Mouse (Mus musculus) T-cell, adult 2 months (primary cell): ENCODE measurements around the gene Vipas39.
"Not testable (repeated sequence)": the region's sequence is repeated elsewhere in the genome, so short reads cannot be mapped to it uniquely, and the experiment has no call there.

Experiments
- DNase-seq: peaks from one replicate; pipeline ENCODE4 v3.0.0; 2022; ENCODE audit warnings: low spot score

The Vipas39 gene

DNA sequence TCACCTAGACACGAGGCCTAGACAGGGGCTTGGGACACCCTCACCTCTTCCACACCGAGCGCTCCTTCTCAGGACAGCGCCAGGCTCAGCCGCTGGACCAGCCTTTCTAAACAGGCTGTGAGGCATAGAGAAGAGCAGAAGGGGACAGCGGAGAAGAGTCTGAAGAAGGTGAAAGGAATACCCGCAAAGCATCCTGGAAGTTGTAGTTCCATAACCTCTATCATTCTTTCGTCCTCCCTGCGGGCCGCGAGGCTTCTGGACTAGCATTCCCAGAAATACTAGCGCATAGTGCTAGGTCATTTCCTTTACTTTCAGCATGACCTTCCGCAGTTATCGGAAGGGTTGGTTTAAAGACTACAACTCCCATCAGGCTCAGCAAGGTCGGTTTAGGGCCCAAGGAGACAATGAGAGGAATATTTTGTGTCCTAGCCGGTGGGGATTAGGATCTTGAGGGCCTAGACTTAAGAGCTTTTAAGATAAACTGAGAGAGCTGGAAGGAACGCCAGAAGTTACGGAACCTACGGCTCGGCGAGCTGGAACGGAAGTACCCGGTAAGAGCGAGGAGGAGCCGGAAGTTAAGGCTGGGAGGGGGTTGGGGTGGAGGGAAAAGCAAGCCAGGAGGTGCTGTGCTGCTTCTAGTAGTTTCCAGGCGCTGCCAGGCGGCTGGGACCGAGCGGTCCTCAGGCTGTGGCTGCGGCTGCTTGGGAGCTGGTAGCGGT lies at the start of gene Vipas39, which contains the start of gene Ahsa1:
Vipas39 (minus strand) TSS at position 149 of the 719 bp plus-strand sequence.
Ahsa1 (plus strand) TSS at position 372 of the 719 bp plus-strand sequence.
- DNase-seq = peak; percentile 93

DNA sequence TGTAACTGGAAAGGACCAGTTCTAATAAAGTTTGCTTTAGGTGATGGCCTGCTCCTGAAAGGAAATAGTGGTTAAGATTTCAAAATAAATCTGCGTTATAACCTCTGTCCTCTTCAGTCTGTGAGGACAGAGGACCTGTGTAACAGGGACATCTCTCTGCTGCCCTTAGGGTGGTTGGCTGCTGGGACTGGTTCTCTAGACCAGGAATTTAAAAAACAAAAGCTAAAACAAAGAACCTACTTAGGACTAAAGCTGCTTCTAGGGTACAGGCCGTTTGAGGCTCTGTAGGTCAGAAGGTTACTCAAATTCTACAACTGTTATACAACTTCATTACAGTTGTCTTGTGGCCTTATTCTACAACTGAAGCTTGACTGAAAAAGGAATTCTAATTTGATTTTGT lies 47.0 kb upstream of the Vipas39 start:
- DNase-seq = no peak

DNA sequence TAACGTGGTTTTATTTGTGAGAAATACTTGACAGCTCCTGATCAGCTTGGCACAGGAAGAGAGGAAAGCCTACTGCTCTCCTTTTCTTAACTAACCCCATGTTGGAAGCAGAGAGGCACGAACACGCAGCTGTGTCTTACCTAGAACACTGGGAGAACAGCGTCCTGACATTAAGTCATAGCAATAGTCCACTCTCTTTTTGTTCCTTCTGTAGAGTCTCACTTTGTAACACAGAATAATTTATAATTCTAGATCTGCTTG lies 40.5 kb upstream of the Vipas39 start:
- DNase-seq = not testable (repeated sequence)

DNA sequence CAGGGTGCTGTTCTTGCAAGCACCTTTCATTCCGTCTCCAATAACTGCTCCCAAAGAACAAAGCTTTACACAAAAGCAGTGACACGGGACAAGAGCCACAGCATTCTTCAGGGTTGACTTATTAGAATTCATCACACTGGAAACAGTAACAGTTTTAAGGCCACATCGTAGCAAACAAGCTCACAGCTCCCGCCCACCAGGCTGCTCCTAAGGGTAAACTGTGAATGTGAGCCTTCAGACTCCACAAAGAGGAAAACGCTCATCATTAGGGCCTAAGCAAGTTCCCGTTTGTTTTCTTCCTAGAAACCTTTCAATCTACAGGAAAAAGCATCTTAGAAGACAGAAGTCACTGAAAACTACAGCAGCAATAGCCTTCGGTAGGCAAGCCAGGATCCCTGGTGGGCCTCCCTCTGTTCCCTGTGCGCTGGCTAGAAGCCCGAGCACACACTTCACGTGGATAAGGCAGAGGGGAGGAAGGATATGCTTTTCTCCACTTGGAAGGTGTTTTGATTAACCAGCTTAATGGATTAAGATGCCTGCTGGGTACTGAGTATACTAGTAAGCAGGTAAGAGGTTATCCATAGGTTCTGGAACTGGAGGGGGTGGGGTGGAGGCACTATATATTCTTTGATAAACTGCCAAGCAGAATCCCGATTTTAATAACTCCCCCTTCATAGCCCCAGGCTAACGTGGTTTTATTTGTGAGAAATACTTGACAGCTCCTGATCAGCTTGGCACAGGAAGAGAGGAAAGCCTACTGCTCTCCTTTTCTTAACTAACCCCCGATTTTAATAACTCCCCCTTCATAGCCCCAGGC lies 39.9 kb upstream of the Vipas39 start:
- DNase-seq = no peak

DNA sequence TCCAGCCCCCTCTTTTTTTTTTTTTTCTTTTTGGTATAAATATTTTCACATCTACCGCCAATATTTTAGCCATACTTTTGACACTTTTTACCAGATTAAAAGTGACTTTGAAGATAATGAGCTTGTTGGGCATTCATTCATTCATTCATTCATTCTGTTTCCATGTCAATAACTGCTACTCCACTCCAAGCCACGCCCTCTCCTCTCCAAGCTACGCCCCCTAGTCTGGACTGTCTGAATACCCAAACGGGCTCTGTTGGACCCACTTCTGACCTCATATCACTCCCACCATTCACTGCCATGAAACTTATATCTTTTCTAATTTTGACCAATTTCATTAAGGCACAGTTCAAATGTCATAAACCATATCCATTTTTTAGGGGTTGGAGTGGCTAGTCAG lies 35.1 kb upstream of the Vipas39 start:
- no peak for DNase-seq

DNA sequence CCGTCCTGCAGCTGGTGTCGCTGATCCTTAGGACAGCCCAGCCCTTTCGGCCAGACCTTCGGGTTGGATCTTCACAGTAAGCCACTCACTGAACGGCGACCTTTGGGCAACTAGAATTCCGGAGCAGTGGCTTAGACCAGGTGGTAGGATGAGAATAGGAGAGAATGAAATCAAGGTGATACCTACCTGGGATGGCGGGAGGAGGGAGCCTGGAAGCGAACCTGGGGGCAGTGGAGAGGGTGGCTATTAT lies 34.3 kb upstream of the Vipas39 start:
- DNase-seq = no peak

DNA sequence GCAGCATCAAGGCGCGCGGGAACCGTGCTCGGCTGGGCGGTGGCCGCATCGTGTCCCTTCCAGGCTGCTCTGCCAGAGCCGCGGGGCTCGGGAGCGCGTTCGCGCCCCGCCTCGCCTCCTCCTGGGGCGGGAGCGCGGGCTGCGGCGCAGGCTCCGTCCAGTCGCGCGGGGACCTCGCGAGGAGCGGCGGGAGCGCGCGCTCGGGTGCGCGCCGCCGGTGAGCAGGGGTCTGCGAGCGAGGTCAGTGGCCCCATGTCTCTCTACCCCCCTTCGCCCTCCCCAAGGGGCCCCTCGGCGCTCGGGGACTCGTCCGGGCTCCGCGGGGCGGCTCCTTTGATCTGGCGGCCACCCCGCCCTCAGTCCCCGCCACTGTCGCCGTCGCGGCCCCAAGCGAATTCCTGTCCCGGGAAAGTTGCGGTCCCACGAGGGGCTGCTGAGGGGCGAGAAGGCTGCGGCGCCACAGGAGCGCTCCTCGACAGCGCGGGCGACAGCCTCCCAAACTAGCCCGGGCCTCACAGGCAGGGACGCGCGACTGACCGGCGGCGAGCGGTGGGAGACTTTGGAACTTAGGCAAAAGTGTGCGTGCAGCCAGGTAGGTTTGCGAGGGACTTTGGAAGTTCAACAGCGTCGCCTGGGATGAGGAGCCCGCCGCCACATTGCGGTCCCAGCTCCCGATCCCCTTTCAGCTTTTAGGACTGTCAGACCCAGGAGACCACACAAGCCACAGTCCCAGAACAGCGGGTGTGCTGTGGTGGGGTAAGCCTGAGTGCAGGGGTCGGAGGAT lies 33.8 kb upstream of the Vipas39 start, which contains the start of gene Ism2:
Ism2 (minus strand) TSS at position 49 of the 784 bp plus-strand sequence.
- DNase-seq = no peak

DNA sequence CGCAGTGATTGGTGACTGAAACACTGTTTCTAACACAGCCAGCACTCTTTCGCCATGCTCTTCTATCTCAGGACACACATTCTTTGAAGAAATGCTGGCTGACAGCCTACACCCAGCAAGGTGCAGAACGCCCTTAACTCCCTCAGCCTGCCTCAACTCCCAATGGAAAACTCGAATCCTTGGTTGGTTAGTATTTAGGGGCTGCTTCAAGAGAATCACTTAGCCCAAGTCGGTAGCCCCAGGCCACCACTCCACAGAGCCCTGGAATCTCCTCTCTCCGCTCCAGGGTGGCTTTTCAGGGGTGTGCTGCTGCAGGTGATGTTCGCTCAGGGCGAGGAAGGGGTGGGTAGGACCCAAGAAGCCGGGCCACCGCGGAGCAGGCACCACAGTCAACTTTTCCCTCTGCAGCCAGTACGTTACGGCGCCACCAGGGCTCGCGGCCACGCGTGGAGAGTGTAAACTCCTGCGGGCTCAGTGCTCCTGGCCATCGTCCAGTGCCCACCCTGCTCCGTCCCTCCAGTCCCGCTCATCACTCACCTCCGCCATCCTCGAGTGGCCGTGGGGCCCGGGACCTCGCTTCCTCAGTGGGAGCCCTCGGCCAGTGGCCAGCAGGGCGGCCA lies 33.1 kb upstream of the Vipas39 start:
- DNase-seq = no peak

DNA sequence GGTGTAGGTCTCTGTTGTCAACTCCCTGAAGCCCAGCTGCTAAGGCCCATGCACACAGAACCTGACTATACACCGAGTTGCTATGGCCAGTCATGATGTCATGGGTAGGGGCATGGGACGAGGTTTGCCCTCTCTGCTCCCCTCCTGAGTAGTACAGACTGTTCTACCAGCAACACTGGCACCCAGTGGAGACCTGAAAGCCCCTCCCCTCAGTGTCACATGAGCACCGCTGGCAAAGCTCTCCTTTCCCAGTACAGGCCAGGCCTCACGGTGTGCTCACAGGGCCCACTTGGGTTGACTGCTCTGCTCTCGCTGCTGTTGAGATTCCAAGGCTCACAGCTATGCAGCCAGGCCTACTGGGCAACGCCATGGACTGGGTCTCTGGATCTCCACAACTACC lies 27.9 kb upstream of the Vipas39 start:
- DNase-seq = no peak

DNA sequence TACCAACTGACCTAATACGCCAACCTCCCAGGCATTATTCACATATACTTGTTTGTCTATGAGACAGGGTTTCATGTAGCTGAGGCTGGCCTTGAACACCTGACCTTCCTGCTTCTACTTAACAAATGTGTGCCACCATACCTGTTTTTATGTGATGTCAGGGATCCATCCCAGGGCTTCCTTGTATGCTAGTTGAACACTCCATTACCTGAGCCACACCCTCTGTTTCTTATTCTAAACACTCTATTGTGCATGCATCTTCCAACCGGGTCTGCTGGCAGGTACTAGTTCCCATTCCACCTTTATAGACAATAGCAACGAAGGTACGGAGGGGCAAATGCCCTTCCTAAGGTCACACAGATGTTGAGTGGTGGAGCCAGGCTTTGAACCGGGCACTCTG lies 23.0 kb upstream of the Vipas39 start:
- no peak for DNase-seq

DNA sequence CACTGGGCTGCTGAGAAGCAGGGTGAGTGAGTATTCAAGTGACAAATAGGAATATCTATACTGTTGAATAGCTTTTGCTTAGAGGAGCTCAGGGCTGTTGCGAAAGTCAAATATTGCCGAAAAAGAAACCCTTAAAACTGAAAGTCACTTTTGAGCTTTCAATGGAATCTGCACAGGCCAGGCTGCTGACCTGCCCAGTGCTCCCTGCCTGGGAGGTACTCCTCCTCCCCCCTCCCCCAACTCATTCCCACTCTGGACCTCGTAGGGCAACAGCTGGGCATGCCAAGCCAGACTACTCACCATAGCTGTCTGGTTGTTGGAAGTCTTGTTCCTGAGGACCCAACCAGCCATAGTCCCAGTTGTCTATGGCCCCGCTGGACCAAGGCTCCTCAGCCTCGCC lies 18.7 kb upstream of the Vipas39 start:
- no peak for DNase-seq

DNA sequence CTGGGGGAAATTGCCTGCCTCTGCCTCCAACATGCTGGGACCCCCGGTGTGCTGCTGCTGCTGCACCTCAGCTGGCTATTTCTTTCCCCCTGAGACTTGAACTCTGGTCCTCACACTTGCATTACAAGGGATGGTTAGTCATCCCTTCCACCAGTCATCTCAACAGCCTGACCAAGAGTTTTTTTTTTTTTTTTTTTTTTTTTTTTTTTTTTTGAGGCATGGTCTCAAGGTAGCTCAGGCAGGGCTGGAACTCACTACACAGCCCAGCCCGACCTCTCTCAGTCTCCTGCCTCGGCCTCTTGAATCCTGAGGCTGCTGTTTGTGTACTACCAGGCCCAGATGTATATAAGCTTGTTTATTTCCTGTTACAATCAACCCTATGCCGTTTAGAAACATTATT lies 18.2 kb upstream of the Vipas39 start:
- DNase-seq = no peak

DNA sequence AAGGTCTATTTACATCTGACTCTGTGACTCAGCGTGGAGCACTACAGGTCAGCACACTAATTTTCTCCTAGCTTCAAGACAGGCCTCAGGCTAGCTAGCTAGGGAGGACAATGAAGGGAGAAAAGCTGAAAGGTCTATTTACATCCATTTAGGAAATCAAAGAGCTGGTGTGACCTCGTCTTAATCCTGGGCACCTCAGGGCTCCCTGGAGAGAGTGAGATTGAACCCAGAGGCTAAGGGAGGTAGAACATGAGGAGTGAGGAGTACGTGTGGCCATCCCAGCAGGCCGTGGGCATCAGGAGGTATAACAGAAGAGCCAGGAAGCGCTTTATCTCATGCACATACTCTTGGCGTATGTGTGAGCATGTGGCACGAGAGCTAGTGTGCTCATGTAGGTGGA lies 17.6 kb upstream of the Vipas39 start:
- no peak for DNase-seq

DNA sequence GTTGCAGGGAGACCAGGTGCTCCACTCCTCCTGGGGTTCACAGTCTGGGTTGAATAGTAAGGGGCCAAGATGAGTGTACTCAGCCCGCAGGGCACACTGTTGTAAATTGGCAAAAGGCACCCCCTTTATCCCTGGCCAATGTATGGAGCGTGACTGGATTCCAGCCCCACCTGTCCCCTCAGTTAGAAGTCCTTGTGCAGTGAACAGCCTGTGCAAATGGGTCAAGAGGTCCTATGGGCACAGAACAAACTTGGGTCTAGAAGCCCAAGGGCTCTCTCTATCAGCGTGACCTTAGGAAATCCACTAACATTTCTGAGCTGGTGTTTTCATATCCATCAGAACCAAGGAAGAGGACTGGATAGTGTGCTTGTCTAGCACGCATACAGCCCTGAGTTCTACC lies 16.7 kb upstream of the Vipas39 start:
- no peak for DNase-seq

DNA sequence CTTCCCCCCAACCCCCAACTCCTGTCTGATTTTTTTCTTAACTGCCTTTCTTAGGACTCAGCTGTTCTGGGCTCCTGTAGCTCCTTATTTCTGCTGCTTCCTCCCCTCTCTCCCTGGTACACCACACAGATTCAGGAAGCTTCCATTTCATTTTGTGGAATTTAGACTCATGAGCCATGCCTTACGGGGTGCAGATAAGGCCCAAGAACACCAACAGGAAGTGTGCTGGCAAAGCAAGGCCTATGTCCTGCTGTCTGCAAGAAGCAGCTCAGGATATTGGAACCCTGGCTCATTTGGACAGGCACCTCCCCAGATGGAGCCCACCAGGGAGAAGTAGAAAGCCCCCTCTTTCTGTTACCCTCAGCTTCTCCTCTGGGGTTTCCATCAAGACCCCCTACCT lies 15.7 kb upstream of the Vipas39 start:
- DNase-seq = no peak

DNA sequence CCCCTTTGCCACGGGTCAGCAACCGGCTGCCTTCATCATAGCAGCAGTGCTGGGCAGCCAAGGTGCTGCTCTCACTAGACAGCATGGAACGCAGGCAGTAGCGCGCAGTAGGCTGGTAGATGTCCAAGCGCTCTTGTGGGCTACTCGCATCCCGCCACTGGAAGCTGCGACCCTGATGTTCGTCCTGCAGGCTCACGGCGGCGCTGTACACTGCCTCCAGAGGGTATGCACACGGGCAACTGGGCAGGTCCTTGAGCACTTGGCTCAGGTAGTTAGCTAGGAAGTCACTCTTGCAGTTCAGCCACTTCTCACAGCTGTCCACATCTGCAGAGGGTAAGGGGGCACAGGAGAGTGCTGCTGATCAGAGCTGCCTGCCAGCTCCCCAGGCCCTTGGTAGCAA lies 13.8 kb upstream of the Vipas39 start:
- DNase-seq = no peak

DNA sequence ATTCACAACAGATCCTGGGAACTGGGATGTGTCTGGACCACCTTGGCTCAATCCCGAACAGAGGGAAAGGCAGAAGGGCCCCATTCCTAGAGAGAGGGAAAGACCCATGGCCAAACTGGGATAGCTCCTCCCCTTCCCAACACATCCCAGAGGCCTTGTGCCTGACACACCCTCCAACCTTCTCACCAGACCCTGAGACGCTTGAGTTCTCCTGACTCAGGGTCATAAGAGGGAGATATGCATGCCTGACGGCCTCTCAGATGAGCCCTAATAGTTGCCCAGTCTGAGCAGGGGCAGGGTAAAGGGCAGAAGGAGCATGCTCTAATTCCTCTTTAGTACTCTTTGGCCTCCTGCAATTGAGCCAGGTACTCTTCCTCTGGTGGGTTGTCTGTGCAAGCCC lies 13.3 kb upstream of the Vipas39 start:
- DNase-seq = no peak

DNA sequence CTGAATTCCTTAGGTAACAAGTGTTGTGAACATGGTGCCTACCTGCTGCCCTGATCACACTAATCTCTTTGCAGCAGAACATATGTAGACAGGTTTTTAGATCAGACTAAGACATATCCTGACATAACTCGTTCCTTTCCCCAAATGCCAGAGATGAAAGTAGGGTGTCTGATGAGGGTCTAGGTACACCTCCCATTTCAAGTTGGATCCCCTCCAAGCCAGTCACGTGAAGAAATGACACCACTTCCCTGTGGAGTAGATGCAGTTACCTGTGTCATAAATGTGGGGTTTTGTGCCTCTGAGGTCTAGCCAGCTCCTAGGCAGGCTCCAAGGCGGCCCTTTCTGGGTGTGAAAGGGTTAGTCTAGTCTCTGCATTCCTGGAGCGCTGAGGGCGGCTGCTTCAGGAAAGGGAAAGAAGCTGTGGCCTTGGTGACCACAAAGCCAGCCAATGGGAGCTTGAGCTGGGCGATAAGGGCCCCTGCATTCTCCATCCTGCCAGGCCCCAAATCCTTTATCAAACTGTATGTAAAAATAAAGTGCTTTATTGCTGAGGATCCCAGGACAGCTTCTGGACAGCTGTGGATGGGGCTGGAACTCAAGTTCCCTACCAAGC lies 12.2 kb upstream of the Vipas39 start:
- DNase-seq = no peak

DNA sequence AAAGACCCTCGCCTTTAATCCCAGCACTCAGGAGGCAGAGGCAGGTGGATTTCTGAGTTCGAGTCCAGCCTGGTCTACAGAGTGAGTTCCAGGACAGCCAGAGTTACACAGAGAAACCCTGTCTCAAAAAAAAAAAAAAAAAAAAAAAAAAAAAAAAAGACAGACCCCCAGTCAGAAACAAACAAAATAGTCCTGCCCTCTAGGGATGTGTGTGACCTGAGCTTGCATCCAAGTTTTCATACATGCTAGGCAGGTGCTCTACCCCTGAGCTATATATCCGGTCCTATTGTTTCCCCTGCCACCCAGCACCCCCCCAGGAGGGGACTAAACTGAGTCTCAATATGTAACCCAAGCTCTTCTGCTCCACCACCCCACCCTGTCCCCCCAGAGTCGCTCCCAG lies 11.2 kb upstream of the Vipas39 start:
- DNase-seq = not testable (repeated sequence)

DNA sequence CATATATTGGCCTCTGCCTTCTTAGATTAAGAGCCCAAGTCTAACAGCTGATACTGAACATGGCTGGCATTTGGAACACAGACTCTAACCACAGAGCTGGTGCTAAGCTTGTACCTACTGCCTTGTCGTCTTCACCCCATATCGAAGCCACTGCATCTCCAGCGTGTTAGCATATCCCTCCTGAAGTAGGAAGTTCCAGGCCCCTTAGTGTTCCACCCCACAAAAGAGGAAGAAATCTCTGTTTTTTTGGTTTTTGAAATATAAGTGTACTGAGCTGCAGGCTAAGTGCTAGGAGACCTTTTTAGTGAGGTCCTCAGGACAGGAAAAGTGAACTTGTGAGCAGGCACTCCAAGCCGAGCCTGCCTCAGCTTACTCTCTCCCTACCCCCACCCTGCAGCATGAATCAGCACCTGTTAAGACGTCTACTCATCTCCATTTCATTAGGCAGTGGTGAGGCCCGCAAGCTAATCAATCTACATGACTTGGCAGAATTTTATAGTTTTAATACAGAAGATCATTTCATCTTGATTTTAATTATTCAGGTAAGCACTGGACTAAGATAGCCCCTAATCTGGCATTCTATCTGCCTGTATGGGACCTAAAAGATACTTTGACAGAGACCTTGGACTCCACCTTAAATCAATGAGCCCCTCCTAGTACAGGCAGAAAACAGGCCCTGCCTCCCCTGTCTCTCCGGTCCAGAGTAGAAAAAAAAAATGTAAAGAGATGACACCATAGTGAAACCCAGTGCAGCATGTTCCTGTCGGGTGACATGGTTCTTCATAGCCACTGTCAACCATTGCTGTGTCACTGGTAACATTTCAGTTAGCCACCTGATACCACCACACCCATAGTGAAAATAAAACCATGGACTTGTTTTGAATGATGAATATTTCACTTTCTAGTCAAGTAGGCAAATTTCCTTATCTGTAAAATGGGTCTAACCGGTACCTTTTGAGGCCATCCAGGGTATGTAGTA lies 9.1 kb upstream of the Vipas39 start:
- no peak for DNase-seq

DNA sequence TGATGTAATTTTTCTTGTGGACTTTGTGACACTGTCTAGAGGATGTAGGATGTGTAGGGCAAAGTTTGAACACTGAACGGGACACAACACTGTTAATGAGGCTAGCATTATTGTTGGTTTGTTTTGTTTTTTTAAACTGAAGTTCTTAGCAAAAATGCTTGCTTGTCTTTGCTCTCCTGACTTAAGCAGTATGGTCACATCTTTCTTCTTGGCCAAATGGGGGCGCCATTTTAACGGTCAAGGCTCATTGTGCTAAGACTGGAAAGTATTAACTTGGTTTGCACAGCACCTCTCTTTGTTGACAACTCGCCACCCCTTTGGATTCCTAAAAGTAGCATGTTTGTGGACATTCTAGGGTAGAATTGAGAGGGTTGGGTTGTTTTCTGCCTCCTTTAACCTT lies 1.6 kb upstream of the Vipas39 start:
- no peak for DNase-seq
